Mouse (Mus musculus): ENCODE results near the gene Mchr1. TPM values are rescaled to one million over a fixed set of nuclear protein-coding genes. Genes with fewer than 3 reads are reported as not detected.

The Mchr1 gene
- polyA plus RNA-seq, 1 experiment from 2014 or later: 0.19 TPM

DNA sequence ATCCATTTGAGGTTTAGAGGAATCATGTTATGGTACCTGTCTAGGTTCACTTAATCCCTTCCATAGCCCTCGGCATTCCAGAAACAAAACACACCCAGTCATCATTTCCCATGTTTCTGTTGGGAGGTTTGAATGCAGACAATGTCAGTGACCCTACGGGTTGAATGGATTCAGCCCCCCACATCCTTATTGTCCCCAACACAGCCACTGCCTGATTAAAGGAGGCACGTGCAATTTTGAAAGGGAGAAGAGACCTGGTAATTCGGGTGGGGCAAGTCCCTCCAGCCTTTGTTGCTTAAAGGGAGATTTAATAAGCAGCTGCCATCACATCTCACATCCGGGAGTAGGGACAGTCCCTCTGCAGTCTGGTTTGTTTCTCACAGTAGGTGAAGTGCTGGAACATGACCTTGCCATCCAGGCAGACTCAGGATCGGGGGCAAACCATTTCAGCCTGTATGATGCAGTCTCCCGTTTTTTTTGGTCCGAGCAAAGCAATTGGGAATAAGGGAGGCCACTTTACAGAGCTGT, 18.9 kb downstream of the Mchr1 start:
- Histone ChIP-seq H3K9ac (ENCODE audit: low read depth, low read length) (no peak overlapping the region), H3K4me2 (ENCODE audit: low read depth, low read length) (no peak overlapping the region), H3K4me3 (ENCODE audit: low read depth, low read length) (no peak overlapping the region), H3K27ac (ENCODE audit: low read length) (no peak overlapping the region), H3K4me1 (ENCODE audit: control insufficient read depth, low read depth, low read length) (no peaks in the 10 kb centered on the region), H3K27me3 (ENCODE audit: control insufficient read depth, insufficient read depth, low read depth, low read length) (no peaks in the 10 kb centered on the region), H3K36me3 (ENCODE audit: control insufficient read depth, insufficient read depth) (no peaks in the 10 kb centered on the region), H3K9me3 (replicated peaks; ENCODE audit: control insufficient read depth, low read length) (no peaks in the 10 kb centered on the region)
- WGBS (ENCODE audit: insufficient replicate concordance): 50% methylated on average over 8 of the region's 8 CpGs
- ATAC-seq (ENCODE audit: low read depth): no peak

DNA sequence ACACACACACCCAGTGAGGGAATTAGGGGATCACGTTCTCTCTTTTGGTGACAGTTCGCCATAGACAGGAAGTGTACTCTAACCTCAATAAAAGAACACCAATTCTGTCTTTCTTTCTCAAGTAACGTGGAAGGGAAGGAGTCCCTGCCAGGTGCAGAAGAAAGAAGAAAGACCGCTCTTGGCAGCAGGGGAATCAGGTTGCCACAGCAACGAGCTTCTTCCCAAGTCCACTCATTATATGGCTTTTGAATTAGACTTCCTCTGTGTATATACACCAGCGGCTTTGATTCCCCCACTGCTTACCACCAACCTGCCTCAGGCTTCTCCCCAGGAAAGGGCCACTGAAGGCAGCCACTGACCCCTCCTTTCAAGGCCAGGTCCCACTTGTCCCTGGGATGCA, 19.8 kb downstream of the Mchr1 start:
- H3K9me3 ChIP-seq (replicated peaks; ENCODE audit: control insufficient read depth, low read length): no peaks in the 10 kb centered on the region
- WGBS (ENCODE audit: insufficient replicate concordance): 42% methylated on average over 6 of the region's 6 CpGs
- no peaks in the 10 kb centered on the region for H3K27me3 ChIP-seq (ENCODE audit: control insufficient read depth, insufficient read depth, low read depth, low read length)
- no peaks in the 10 kb centered on the region; the same call in 1 of the 2 replicates for H3K4me1 ChIP-seq (ENCODE audit: control insufficient read depth, low read depth, low read length)
- no peak overlapping the region for H3K27ac ChIP-seq (ENCODE audit: low read length)
- H3K4me3 ChIP-seq (ENCODE audit: low read depth, low read length): no peak overlapping the region
- no peak overlapping the region for H3K9ac ChIP-seq (ENCODE audit: low read depth, low read length)
- H3K4me2 ChIP-seq (ENCODE audit: low read depth, low read length): no peak overlapping the region
- ATAC-seq (ENCODE audit: low read depth): no peak
- H3K36me3 ChIP-seq (ENCODE audit: control insufficient read depth, insufficient read depth): no peaks in the 10 kb centered on the region

DNA sequence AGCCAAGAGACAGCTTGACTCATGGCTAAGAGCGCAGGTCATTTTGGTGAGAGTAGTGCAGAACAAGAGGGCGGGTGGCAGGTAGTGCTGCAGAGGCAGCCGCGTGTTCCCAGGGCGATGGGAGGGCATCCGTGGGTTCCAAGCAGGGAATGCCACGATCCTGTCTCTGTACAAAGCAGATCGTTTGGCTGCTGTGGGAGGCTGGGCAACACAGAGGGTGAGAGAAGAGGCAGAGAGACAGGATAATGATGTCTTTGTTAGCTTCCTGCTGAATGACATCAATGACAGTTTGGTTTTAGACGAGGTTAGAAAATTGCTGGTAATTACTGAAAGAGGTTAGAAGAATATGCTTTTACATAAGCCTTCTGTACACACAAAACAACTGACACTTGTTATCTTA, 23.0 kb downstream of the Mchr1 start:
- 65% methylated on average over 9 of the region's 9 CpGs for WGBS (ENCODE audit: insufficient replicate concordance)
- H3K4me1 ChIP-seq (ENCODE audit: control insufficient read depth, low read depth, low read length): no peaks in the 10 kb centered on the region; the same call in 1 of the 2 replicates
- H3K27me3 ChIP-seq (ENCODE audit: control insufficient read depth, insufficient read depth, low read depth, low read length): no peaks in the 10 kb centered on the region
- H3K36me3 ChIP-seq (ENCODE audit: control insufficient read depth, insufficient read depth): no peaks in the 10 kb centered on the region
- no peak overlapping the region for H3K9ac ChIP-seq (ENCODE audit: low read depth, low read length)
- H3K4me3 ChIP-seq (ENCODE audit: low read depth, low read length): no peak overlapping the region
- H3K27ac ChIP-seq (ENCODE audit: low read length): no peak overlapping the region
- no peak for ATAC-seq (ENCODE audit: low read depth)
- H3K9me3 ChIP-seq (replicated peaks; ENCODE audit: control insufficient read depth, low read length): no peaks in the 10 kb centered on the region
- no peak overlapping the region for H3K4me2 ChIP-seq (ENCODE audit: low read depth, low read length)

DNA sequence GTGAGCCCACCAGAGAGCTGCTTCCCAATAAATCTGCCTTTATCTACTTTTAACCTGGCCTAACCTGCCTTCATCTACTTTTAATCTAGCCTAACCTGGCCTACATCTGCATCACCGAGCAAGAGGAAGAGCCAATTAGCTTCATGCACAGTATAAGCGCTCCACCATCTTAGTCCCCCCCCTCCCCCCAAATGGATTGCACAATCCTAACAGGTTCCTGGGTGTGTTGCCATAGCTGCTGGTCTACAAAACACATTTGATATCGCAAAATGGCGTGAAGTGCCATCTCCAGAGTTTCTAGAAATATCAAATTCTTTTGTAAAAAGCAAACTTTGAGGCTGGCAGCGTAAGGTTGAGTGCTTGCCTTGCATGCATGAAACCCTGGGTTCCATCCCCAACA, 24.0 kb downstream of the Mchr1 start:
- Histone ChIP-seq H3K27me3 (ENCODE audit: control insufficient read depth, insufficient read depth, low read depth, low read length) (no peaks in the 10 kb centered on the region), H3K9ac (ENCODE audit: low read depth, low read length) (no peak overlapping the region), H3K4me1 (ENCODE audit: control insufficient read depth, low read depth, low read length) (no peaks in the 10 kb centered on the region; the same call in 1 of the 2 replicates), H3K4me3 (ENCODE audit: low read depth, low read length) (no peak overlapping the region), H3K27ac (ENCODE audit: low read length) (no peak overlapping the region), H3K36me3 (ENCODE audit: control insufficient read depth, insufficient read depth) (no peaks in the 10 kb centered on the region), H3K4me2 (ENCODE audit: low read depth, low read length) (no peak overlapping the region), H3K9me3 (replicated peaks; ENCODE audit: control insufficient read depth, low read length) (no peaks in the 10 kb centered on the region)
- WGBS (ENCODE audit: insufficient replicate concordance): 65% methylated on average over 5 of the region's 5 CpGs
- no peak for ATAC-seq (ENCODE audit: low read depth)

DNA sequence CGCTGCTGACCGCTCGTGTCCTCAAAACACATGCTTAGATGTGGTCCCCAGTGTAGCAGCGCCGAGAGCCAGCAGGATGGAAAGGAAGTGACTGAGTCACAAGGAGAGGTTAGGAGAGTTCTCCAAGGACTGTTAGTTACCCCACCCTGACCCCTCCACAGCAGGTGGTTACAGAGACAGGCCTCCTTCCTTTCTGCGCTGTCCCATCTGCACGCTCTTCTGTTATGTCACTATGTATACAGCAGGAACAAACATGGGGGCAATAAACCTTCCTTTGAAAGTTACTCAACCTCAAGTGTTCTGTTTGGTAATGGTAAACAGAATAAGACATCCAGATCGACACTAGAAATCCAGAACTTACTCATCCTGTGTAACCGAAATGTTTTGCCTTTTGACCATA, 24.9 kb downstream of the Mchr1 start:
- ATAC-seq (ENCODE audit: low read depth): peak; percentile 43; the same call in 1 of the 2 replicates
- H3K36me3 ChIP-seq (ENCODE audit: control insufficient read depth, insufficient read depth): no peaks in the 10 kb centered on the region
- WGBS (ENCODE audit: insufficient replicate concordance): 64% methylated on average over 9 of the region's 9 CpGs

DNA sequence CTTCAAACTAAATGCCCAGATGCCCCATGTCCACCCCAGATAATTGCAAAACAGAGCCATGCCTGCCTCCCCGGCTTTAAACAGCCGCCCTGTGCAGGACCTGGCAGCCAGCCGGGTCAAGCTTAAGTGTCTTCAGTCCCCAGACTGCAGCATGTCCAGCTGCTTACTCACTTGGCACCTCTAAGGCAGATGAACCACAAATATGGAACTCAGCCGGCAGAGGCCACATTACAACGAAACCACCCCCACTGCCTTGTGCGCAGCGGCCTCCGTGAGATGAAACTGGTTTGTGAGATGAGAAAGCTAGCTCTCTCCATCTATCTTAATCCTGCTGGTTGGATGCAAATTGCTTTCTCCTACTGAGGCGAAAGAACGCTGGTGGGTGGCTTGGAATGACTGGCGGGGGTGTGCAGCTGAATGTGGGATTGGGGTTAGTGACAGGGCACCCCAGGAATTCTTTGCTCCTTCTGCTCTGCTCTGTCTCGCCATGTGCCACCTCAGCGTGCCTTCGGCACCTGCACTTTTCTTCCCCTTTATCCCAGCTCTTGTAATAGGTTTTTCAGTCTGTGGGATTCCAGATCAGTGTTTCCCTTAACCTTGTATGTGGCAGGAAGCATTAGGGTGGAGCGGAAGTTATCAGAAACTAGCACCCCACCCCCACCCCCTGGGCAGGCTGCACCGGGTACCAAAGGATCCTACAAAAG, 29.2 kb downstream of the Mchr1 start:
- Histone ChIP-seq H3K4me2 (ENCODE audit: low read depth, low read length) (no peak overlapping the region), H3K9ac (ENCODE audit: low read depth, low read length) (no peak overlapping the region), H3K27me3 (ENCODE audit: control insufficient read depth, insufficient read depth, low read depth, low read length) (no peaks in the 10 kb centered on the region), H3K27ac (ENCODE audit: low read length) (no peak overlapping the region), H3K4me3 (ENCODE audit: low read depth, low read length) (no peak overlapping the region), H3K9me3 (replicated peaks; ENCODE audit: control insufficient read depth, low read length) (no peaks in the 10 kb centered on the region), H3K36me3 (ENCODE audit: control insufficient read depth, insufficient read depth) (no peaks in the 10 kb centered on the region), H3K4me1 (ENCODE audit: control insufficient read depth, low read depth, low read length) (no peaks in the 10 kb centered on the region; the same call in 1 of the 2 replicates)
- WGBS (ENCODE audit: insufficient replicate concordance): 52% methylated on average over 16 of the region's 16 CpGs
- ATAC-seq (ENCODE audit: low read depth): no peak

More for the DNA sequence above, 24.9 kb downstream of the Mchr1 start:
- no peak overlapping the region for H3K4me3 ChIP-seq (ENCODE audit: low read depth, low read length)
- H3K4me1 ChIP-seq (ENCODE audit: control insufficient read depth, low read depth, low read length): no peaks in the 10 kb centered on the region; the same call in 1 of the 2 replicates
- H3K27me3 ChIP-seq (ENCODE audit: control insufficient read depth, insufficient read depth, low read depth, low read length): no peaks in the 10 kb centered on the region
- H3K9me3 ChIP-seq (replicated peaks; ENCODE audit: control insufficient read depth, low read length): no peaks in the 10 kb centered on the region
- no peak overlapping the region for H3K4me2 ChIP-seq (ENCODE audit: low read depth, low read length)
- H3K27ac ChIP-seq (ENCODE audit: low read length): no peak overlapping the region
- H3K9ac ChIP-seq (ENCODE audit: low read depth, low read length): no peak overlapping the region

DNA sequence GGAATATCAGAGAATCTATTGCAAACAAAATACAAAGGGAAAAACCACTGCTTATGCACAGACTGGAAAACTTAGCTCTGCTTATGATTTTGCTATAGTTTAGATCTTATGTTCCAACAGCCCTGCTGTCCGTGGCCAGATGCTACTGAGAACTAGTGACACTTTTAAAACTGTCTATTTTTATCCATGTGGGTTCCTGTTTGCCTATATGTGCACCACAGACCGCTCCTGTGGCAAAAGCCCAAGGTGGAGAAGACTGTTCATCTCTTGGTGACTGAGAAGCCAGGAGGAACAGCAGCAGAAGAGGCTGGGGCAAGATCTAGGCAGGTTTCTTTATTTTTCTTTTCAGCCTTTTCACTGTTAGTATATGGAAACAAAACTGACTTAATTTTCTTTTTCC, 32.1 kb downstream of the Mchr1 start:
- H3K9me3 ChIP-seq (replicated peaks; ENCODE audit: control insufficient read depth, low read length): no peaks in the 10 kb centered on the region
- no peak overlapping the region for H3K9ac ChIP-seq (ENCODE audit: low read depth, low read length)
- 18% methylated on average over 2 of the region's 2 CpGs for WGBS (ENCODE audit: insufficient replicate concordance)
- H3K4me2 ChIP-seq (ENCODE audit: low read depth, low read length): no peak overlapping the region
- no peaks in the 10 kb centered on the region for H3K27me3 ChIP-seq (ENCODE audit: control insufficient read depth, insufficient read depth, low read depth, low read length)
- ATAC-seq (ENCODE audit: low read depth): no peak
- H3K4me1 ChIP-seq (ENCODE audit: control insufficient read depth, low read depth, low read length): no peaks in the 10 kb centered on the region
- no peaks in the 10 kb centered on the region for H3K36me3 ChIP-seq (ENCODE audit: control insufficient read depth, insufficient read depth)
- no peak overlapping the region for H3K27ac ChIP-seq (ENCODE audit: low read length)
- H3K4me3 ChIP-seq (ENCODE audit: low read depth, low read length): no peak overlapping the region

DNA sequence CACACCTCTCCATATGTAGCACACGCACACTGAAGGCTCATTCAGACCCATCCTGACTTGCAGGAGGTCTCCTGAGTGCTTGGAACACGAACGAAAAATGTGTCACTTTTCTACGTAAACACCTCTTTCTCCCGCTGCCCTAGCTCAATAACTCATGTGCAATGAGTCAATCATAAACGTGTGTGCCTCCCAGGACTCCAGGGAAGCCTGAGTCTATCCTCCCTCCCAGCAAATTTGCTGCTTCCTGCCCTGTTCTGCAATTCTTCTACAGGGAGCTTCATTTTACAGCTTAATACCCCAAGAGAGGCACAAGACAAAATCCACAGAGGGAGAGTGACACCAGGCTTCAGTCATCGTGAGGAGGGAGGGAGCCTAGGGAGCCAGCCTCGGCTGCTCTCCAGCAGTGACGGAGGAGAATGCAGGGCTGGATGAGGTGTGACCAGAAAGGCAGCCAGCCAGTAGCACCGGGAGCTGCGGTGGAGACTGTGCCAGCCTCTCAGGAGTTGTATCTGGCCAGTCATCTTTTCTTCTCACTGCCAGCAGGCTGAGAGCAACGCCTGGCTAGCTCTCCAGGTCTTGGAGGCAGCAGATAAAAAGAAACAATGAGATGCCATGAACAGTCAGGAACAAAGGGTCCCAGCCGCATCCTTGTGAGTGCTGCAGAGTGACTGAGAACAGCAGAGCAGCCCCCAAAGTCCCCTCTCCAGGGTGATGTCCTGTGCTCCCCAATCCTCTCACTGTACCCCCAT, 37.2 kb downstream of the Mchr1 start:
- H3K4me3 ChIP-seq (ENCODE audit: low read depth, low read length): no peak overlapping the region
- no peak overlapping the region for H3K27ac ChIP-seq (ENCODE audit: low read length)
- no peaks in the 10 kb centered on the region for H3K27me3 ChIP-seq (ENCODE audit: control insufficient read depth, insufficient read depth, low read depth, low read length)
- no peaks in the 10 kb centered on the region for H3K36me3 ChIP-seq (ENCODE audit: control insufficient read depth, insufficient read depth)
- WGBS (ENCODE audit: insufficient replicate concordance): 26% methylated on average over 13 of the region's 13 CpGs
- no peaks in the 10 kb centered on the region for H3K9me3 ChIP-seq (replicated peaks; ENCODE audit: control insufficient read depth, low read length)
- H3K9ac ChIP-seq (ENCODE audit: low read depth, low read length): no peak overlapping the region
- no peak for ATAC-seq (ENCODE audit: low read depth)
- H3K4me1 ChIP-seq (ENCODE audit: control insufficient read depth, low read depth, low read length): no peaks in the 10 kb centered on the region
- no peak overlapping the region for H3K4me2 ChIP-seq (ENCODE audit: low read depth, low read length)

DNA sequence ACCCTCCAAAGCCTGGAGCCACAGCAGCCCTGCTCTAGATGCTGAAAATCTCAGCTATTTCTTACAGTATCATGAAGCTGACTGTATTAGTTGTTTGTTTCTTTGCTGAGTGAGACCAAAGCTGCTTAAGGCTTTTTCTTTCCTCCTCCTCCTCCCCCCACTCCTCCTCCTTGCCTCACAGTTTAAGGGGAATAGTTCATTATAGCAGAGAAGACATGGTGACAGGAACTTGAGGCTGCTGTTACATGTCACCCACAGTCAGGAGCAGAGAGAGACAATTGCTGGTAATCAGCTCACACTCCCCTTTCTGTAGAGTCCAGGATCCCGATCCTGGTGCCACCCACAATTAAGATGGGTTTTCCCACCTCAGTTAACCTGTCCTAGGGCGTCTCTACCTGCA, 38.1 kb downstream of the Mchr1 start:
- Histone ChIP-seq H3K27ac (ENCODE audit: low read length) (no peak overlapping the region), H3K9me3 (replicated peaks; ENCODE audit: control insufficient read depth, low read length) (no peaks in the 10 kb centered on the region), H3K36me3 (ENCODE audit: control insufficient read depth, insufficient read depth) (no peaks in the 10 kb centered on the region), H3K4me2 (ENCODE audit: low read depth, low read length) (no peak overlapping the region), H3K27me3 (ENCODE audit: control insufficient read depth, insufficient read depth, low read depth, low read length) (no peaks in the 10 kb centered on the region), H3K4me3 (ENCODE audit: low read depth, low read length) (no peak overlapping the region), H3K4me1 (ENCODE audit: control insufficient read depth, low read depth, low read length) (no peaks in the 10 kb centered on the region), H3K9ac (ENCODE audit: low read depth, low read length) (no peak overlapping the region)
- ATAC-seq (ENCODE audit: low read depth): no peak
- 34% methylated on average over 2 of the region's 2 CpGs for WGBS (ENCODE audit: insufficient replicate concordance)
